Mouse (Mus musculus) CH12.LX (cell line): ENCODE measurements at regions not wholly inside any gene's neighbourhood (a gene's known extent, or its start where the extent isn't known, plus 50 kb on each side); places are given as distances from the start of the nearest gene placed in this dataset.

Experiments used
- EP300 ChIP-seq: IDR thresholded peaks from 2 replicates; pipeline ENCODE4 v1.6.1; 2011; ENCODE audit warnings: low read length, improper control_type of control experiment
- GABPA ChIP-seq: IDR thresholded peaks from 2 replicates; pipeline ENCODE4 v1.6.1; 2012; ENCODE audit warnings: low read depth, low read length, improper control_type of control experiment, inconsistent platforms; ENCODE audit not compliant: insufficient replicate concordance
- HCFC1 ChIP-seq: IDR thresholded peaks from 2 replicates; pipeline ENCODE4 v1.6.1; 2012; ENCODE audit warnings: low read depth, mild to moderate bottlenecking, inconsistent platforms, low read length, improper control_type of control experiment
- JUND ChIP-seq: conservative IDR thresholded peaks from 2 replicates; pipeline ENCODE4 v1.6.1; 2011; ENCODE audit warnings: low read depth, low read length, improper control_type of control experiment
- KAT2A ChIP-seq: IDR thresholded peaks from 2 replicates; pipeline ENCODE4 v1.6.1; 2012; ENCODE audit warnings: low read length, improper control_type of control experiment, inconsistent platforms; ENCODE audit not compliant: insufficient replicate concordance
- MAFK ChIP-seq: IDR thresholded peaks from 2 replicates; pipeline ENCODE4 v1.6.1; 2011; ENCODE audit warnings: low read length, improper control_type of control experiment; ENCODE audit not compliant: insufficient replicate concordance
- POLR2A ChIP-seq: IDR thresholded peaks from 2 replicates; pipeline ENCODE4 v1.6.1; 2011; ENCODE audit warnings: low read depth, mild to moderate bottlenecking, improper control_type of control experiment, low read length

DNA sequence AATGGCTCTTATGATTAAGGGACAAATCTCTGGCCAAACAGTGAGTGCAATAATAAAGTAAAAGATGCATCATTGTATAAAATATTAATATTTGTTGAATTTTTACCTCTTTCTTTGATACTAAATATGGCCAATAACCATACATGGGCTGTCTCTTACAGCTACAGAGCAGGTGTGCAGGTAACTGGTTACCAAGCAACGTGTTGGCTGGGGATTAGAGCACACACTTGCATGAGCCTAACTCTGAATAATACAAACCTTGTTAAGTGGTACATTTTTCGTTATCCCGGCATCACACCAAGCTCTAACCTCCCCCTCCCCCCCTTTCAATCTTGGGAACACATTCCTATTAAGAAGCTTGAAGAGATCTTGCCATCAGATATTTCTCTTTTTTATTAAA is 111.2 kb downstream of the Nedd1 start:
- TF ChIP-seq MAFK (no peak), GABPA (no peak), POLR2A (no peak), EP300 (no peak), HCFC1 (no peak), KAT2A (no peak), JUND (no peak)
